Mouse (Mus musculus) lung, postnatal 0 days (tissue): ENCODE measurements around the gene Pde4a.

Source experiments
- CTCF ChIP-seq: IDR thresholded peaks from 2 replicates; pipeline ENCODE4 v1.5.1; 2016; ENCODE audit warnings: antibody characterized with exemption, mild to moderate bottlenecking
- EP300 ChIP-seq: IDR thresholded peaks from 2 replicates; pipeline ENCODE4 v1.6.1; 2016; ENCODE audit warnings: antibody characterized with exemption, mild to moderate bottlenecking, control low read depth

GRCm38 (mm10) chr9:21227342-21227741 lies 61.8 kb downstream of the Pde4a start:
- TF ChIP-seq CTCF (no peak), EP300 (no peak)
